In the genomic region with DNA sequence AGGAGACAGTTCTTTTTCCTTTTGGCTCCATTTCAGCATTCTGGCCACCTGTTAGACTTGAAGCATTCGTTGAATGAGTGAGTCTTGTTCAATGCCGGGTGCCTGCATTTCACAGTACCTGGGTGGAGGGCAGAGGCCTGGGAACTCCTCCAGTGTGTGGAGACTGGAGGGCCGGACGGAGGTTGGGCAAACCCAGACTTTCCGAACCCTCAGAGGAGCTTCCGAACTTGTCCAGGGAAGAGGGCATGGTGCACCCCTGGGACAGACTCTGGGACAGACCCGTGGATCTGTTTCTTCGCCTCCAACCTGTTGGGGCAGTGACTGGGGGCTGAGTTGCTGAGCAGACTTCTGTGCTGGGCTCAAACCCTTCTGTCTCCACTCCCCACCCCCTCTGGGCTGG, we compare ENCODE assay signal across 20 mouse cellular contexts. TPM values are rescaled to one million over a fixed set of nuclear protein-coding genes. Genes with fewer than 3 reads are reported as not detected.
DNase-seq lines count a peak whose midpoint lies in the region; ATAC-seq and TF ChIP-seq lines count a peak whose summit lies in the region.
"Had no signal": no experiment of that assay in that cellular context is flagged by ENCODE, and none has a peak within 500 bp of the region (broad histone marks: within the 10 kb centered on the region; RNA-seq: fewer than 3 reads in every experiment).

No protein-coding gene starts in this region.

- H3K36me3 ChIP-seq in kidney, embryonic 14.5 days (ENCODE audit: control insufficient read depth, insufficient read depth, low read length), result no peaks in the 10 kb centered on the region; the same call in 1 of the 2 replicates
- peaks cover 5% of the 10 kb centered on the region; the same call in 1 of the 2 replicates for H3K36me3 ChIP-seq in limb, embryonic 12.5 days
- peaks cover 4% of the 10 kb centered on the region; the same call in 1 of the 2 replicates for H3K36me3 ChIP-seq in limb, embryonic 10.5 days
- H3K36me3 ChIP-seq in E14TG2a.4 (ENCODE audit: insufficient read depth, low read length), result peaks cover 10% of the 10 kb centered on the region
- H3K36me3 ChIP-seq: embryonic facial prominence, embryonic 15.5 days; hindbrain, embryonic 10.5 days; lung, embryonic 15.5 days; midbrain, embryonic 12.5 days had no signal

- WGBS in kidney, embryonic 14.5 days, result 58% methylated on average over 8 of the region's 8 CpGs
- 54% methylated on average over 8 of the region's 8 CpGs for WGBS in limb, embryonic 12.5 days
- 50% methylated on average over 8 of the region's 8 CpGs for WGBS in limb, embryonic 10.5 days

- no peaks in the 10 kb centered on the region for H3K9me3 ChIP-seq in kidney, embryonic 14.5 days (ENCODE audit: control insufficient read depth, low read length)
- no peaks in the 10 kb centered on the region for H3K9me3 ChIP-seq in limb, embryonic 12.5 days
- H3K9me3 ChIP-seq in limb, embryonic 10.5 days (replicated peaks), result no peaks in the 10 kb centered on the region
- H3K9me3 ChIP-seq in E14TG2a.4 (ENCODE audit: low read length), result no peaks in the 10 kb centered on the region
- H3K9me3 ChIP-seq: embryonic facial prominence, embryonic 10.5 days; embryonic facial prominence, embryonic 15.5 days; heart, embryonic 13.5 days; hindbrain, embryonic 10.5 days; lung, embryonic 15.5 days; midbrain, embryonic 12.5 days had no signal

- 0 out of 2 replicates have a peak overlapping the region, but pooled peaks have one; percentile 17 for H3K27ac ChIP-seq in kidney, embryonic 14.5 days (ENCODE audit: low read depth, low read length)
- no peak overlapping the region for H3K27ac ChIP-seq in limb, embryonic 12.5 days
- H3K27ac ChIP-seq in limb, embryonic 10.5 days, result no peak overlapping the region
- H3K27ac ChIP-seq: embryonic facial prominence, embryonic 15.5 days; heart, embryonic 13.5 days; lung, embryonic 15.5 days; midbrain, embryonic 12.5 days; stomach, postnatal 0 days had no signal

- peak; percentile 30 for DNase-seq in cerebellum, adult 9-11 months
- no peak for DNase-seq in cerebellum, postnatal 4 days (ENCODE audit: low spot score in 2 of 2)
- DNase-seq in kidney, adult 9 months, result no peak
- DNase-seq in limb, embryonic 10.5 days (ENCODE audit: low spot score), result no peak
- no peak for DNase-seq in spleen, postnatal 36 days (ENCODE audit: low spot score in 2 of 2)
- DNase-seq: cerebellum, adult 11 months; cerebellum, adult 9-10 months; gastrocnemius, postnatal 25 days had no signal

- ATAC-seq in kidney, embryonic 14.5 days (ENCODE audit: low FRiP score, low TSS enrichment), result no peak
- ATAC-seq in limb, embryonic 12.5 days (ENCODE audit: insufficient number of reproducible peaks, insufficient read depth, low FRiP score, low TSS enrichment, low read depth), result no peak
- ATAC-seq: hindbrain, embryonic 16.5 days; intestine, embryonic 16.5 days had no signal

- no peak overlapping the region for H3K9ac ChIP-seq in kidney, embryonic 14.5 days (ENCODE audit: low read depth, low read length)
- H3K9ac ChIP-seq in limb, embryonic 12.5 days (replicated peaks), result no peak overlapping the region

- no peak for TF ChIP-seq CTCF in E14TG2a.4 (conservative IDR thresholded peaks at IDR 0.05; ENCODE audit: low read length)

- peaks cover 46% of the 10 kb centered on the region for H3K27me3 ChIP-seq in kidney, embryonic 14.5 days (ENCODE audit: control insufficient read depth, insufficient read depth, low read length)
- H3K27me3 ChIP-seq in limb, embryonic 12.5 days, result peaks cover 79% of the 10 kb centered on the region
- H3K27me3 ChIP-seq in limb, embryonic 10.5 days (ENCODE audit: low read depth, poor library complexity, severe bottlenecking), result peaks cover 79% of the 10 kb centered on the region
- H3K27me3 ChIP-seq in E14TG2a.4 (ENCODE audit: insufficient read depth, low read length), result peaks cover 65% of the 10 kb centered on the region

- no peak overlapping the region for H3K4me3 ChIP-seq in kidney, embryonic 14.5 days (ENCODE audit: low read length)
- no peak overlapping the region for H3K4me3 ChIP-seq in limb, embryonic 12.5 days (replicated peaks)
- H3K4me3 ChIP-seq in limb, embryonic 10.5 days, result no peak overlapping the region
- H3K4me3 ChIP-seq in E14TG2a.4 (replicated peaks; ENCODE audit: low read length), result peak overlapping the region; percentile 77

- H3K4me1 ChIP-seq in kidney, embryonic 14.5 days (ENCODE audit: control insufficient read depth, insufficient read depth, low read length), result peaks cover 32% of the 10 kb centered on the region
- H3K4me1 ChIP-seq in limb, embryonic 12.5 days (replicated peaks), result peaks cover 55% of the 10 kb centered on the region
- peaks cover 54% of the 10 kb centered on the region for H3K4me1 ChIP-seq in limb, embryonic 10.5 days
- H3K4me1 ChIP-seq in E14TG2a.4 (replicated peaks; ENCODE audit: low read depth, low read length), result peaks cover 89% of the 10 kb centered on the region

- H3K4me2 ChIP-seq in kidney, embryonic 14.5 days (replicated peaks; ENCODE audit: low read depth, low read length), result no peak overlapping the region; the same call in 1 of the 2 replicates
- H3K4me2 ChIP-seq in limb, embryonic 12.5 days, result peak overlapping the region; percentile 91; the same call in 1 of the 2 replicates

RNA-seq across cellular contexts. Expression of a gene that starts 0.9 kb away (rescaled TPM):
- polyA plus RNA-seq in kidney, embryonic 14.5 days (2014; fragmentation: Nextera tagmentation; extraction: Ambion mirVana), result 4.1 and 4.6 TPM in 2 replicates
- 2.8 and 3.2 TPM in 2 replicates for polyA plus RNA-seq in limb, embryonic 12.5 days (2016; fragmentation: Nextera tagmentation; extraction: Ambion mirVana)
- 0.34 and 0.51 TPM in 2 replicates for polyA plus RNA-seq in limb, embryonic 10.5 days (2016; fragmentation: Nextera tagmentation; extraction: Ambion mirVana)

RNA-seq across cellular contexts. Expression of a gene that starts 8.1 kb away (rescaled TPM):
- polyA plus RNA-seq in kidney, embryonic 14.5 days (2014; fragmentation: Nextera tagmentation; extraction: Ambion mirVana), result 30.2 and 47.3 TPM in 2 replicates
- polyA plus RNA-seq in limb, embryonic 12.5 days (2016; fragmentation: Nextera tagmentation; extraction: Ambion mirVana), result 40.5 and 44.9 TPM in 2 replicates
- 27.5 and 34.4 TPM in 2 replicates for polyA plus RNA-seq in limb, embryonic 10.5 days (2016; fragmentation: Nextera tagmentation; extraction: Ambion mirVana)

RNA-seq across cellular contexts. Expression of a gene that starts 41.7 kb away (rescaled TPM):
- polyA plus RNA-seq in kidney, embryonic 14.5 days (2014; fragmentation: Nextera tagmentation; extraction: Ambion mirVana), result 25.5 and 29.0 TPM in 2 replicates
- polyA plus RNA-seq in limb, embryonic 12.5 days (2016; fragmentation: Nextera tagmentation; extraction: Ambion mirVana), result 23.2 and 24.8 TPM in 2 replicates
- 29.0 and 31.6 TPM in 2 replicates for polyA plus RNA-seq in limb, embryonic 10.5 days (2016; fragmentation: Nextera tagmentation; extraction: Ambion mirVana)

RNA-seq across cellular contexts. Expression of a gene that starts 42.0 kb away (rescaled TPM):
- 506 and 517 TPM in 2 replicates for polyA plus RNA-seq in kidney, embryonic 14.5 days (2014; fragmentation: Nextera tagmentation; extraction: Ambion mirVana)
- 1,006 and 1,007 TPM in 2 replicates for polyA plus RNA-seq in limb, embryonic 12.5 days (2016; fragmentation: Nextera tagmentation; extraction: Ambion mirVana)
- 893 and 996 TPM in 2 replicates for polyA plus RNA-seq in limb, embryonic 10.5 days (2016; fragmentation: Nextera tagmentation; extraction: Ambion mirVana)
